Mouse (Mus musculus): Measurements from ENCODE around the gene Jazf1.

DNA sequence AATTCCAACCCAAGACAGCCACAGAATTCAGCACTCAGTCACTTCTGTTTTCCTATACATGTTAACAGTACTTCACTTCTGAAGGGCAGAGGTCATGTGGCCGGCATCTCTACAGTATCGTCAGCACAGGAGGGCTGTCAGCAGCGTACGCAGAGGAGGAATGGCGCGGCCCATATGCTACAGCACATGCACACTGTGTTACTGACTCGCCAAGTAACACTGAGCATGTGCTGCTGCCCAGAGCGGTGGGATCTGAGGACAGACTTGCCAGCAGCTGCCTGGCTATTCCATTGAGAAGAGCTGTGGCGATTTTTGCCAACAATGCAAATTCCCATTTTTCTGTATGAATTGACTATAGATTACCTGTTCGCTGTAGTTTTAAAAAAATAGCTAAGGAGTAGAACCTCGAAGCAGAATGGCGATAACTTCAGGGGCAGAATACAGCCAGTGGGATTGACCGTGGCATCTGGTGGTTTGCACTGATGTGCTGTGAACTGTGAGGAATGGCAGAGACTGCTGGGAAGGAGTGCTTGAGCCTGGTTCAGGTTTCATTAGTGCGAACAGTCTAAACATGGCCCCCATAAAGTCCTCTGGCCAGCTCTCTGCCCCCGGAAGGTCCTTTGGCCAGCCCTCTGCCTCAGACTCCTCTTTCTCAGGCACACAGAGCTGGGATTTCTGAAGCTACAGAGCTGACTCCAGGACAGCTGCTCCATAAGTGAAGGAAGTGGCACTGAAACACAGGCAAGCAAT is 232.1 kb downstream of the Jazf1 start:
- no peak for TF ChIP-seq EP300 (IDR thresholded peaks at IDR 0.05; ENCODE audit: low read depth)
- no peak for TF ChIP-seq CTCF (IDR thresholded peaks at IDR 0.05; ENCODE audit: low read depth)

Measured in liver, postnatal 0 days (tissue).